20 mouse cellular contexts compared by ENCODE assay signal in genomic region chr1:165687861-165688260, GRCm38 (mm10). TPM values are rescaled to one million over a fixed set of nuclear protein-coding genes. Genes with fewer than 3 reads are reported as not detected.
DNase-seq lines count a peak whose midpoint lies in the region; ATAC-seq and TF ChIP-seq lines count a peak whose summit lies in the region.
"Had no signal": no experiment of that assay in that cellular context is flagged by ENCODE, and none has a peak within 500 bp of the region (broad histone marks: within the 10 kb centered on the region; RNA-seq: fewer than 3 reads in every experiment).

No protein-coding gene starts in this region.

- no peak overlapping the region for H3K4me3 ChIP-seq in heart, embryonic 11.5 days (ENCODE audit: low read depth, low read length)
- H3K4me3 ChIP-seq in lung, postnatal 0 days (ENCODE audit: low read depth, low read length), result no peak overlapping the region
- no peak overlapping the region for H3K4me3 ChIP-seq in forebrain, embryonic 11.5 days (ENCODE audit: low read depth, low read length)
- H3K4me3 ChIP-seq: embryonic facial prominence, embryonic 13.5 days; forebrain, embryonic 13.5 days; hindbrain, embryonic 10.5 days; intestine, embryonic 15.5 days had no signal

- 68% methylated on average over 2 of the region's 2 CpGs for WGBS in heart, embryonic 11.5 days (ENCODE audit: insufficient replicate concordance)
- WGBS in lung, postnatal 0 days, result 82% methylated on average over 2 of the region's 2 CpGs
- WGBS in forebrain, embryonic 11.5 days, result 82% methylated on average over 2 of the region's 2 CpGs

- TF ChIP-seq CTCF in lung, postnatal 0 days (IDR thresholded peaks at IDR 0.05), result no peak

- no peaks in the 10 kb centered on the region for H3K9me3 ChIP-seq in heart, embryonic 11.5 days (replicated peaks; ENCODE audit: control insufficient read depth, low read length)
- no peaks in the 10 kb centered on the region for H3K9me3 ChIP-seq in lung, postnatal 0 days (ENCODE audit: low read length)
- no peaks in the 10 kb centered on the region for H3K9me3 ChIP-seq in forebrain, embryonic 11.5 days (ENCODE audit: control insufficient read depth, low read length)
- H3K9me3 ChIP-seq: embryonic facial prominence, embryonic 13.5 days; forebrain, embryonic 13.5 days; hindbrain, embryonic 10.5 days; intestine, embryonic 15.5 days had no signal

- no peak overlapping the region for H3K9ac ChIP-seq in heart, embryonic 11.5 days (ENCODE audit: low read depth, low read length)
- H3K9ac ChIP-seq in lung, postnatal 0 days (replicated peaks; ENCODE audit: low read depth), result no peak overlapping the region
- no peak overlapping the region for H3K9ac ChIP-seq in forebrain, embryonic 11.5 days (ENCODE audit: low read length)
- H3K9ac ChIP-seq: embryonic facial prominence, embryonic 13.5 days; forebrain, embryonic 13.5 days; forebrain, postnatal 0 days; hindbrain, embryonic 14.5 days; intestine, embryonic 15.5 days had no signal

- H3K36me3 ChIP-seq in heart, embryonic 11.5 days (ENCODE audit: control insufficient read depth, insufficient read depth, low read length), result no peaks in the 10 kb centered on the region; the same call in 1 of the 2 replicates
- no peaks in the 10 kb centered on the region for H3K36me3 ChIP-seq in lung, postnatal 0 days (ENCODE audit: insufficient read depth, low read length)
- no peaks in the 10 kb centered on the region for H3K36me3 ChIP-seq in forebrain, embryonic 11.5 days (ENCODE audit: control insufficient read depth, insufficient read depth, low read length)
- H3K36me3 ChIP-seq: embryonic facial prominence, embryonic 13.5 days; hindbrain, embryonic 10.5 days; intestine, embryonic 15.5 days had no signal

- ATAC-seq in heart, embryonic 11.5 days (replicated peaks; ENCODE audit: insufficient number of reproducible peaks, low FRiP score, low TSS enrichment), result no peak
- ATAC-seq in lung, postnatal 0 days, result no peak
- no peak for ATAC-seq in forebrain, embryonic 11.5 days (replicated peaks; ENCODE audit: low FRiP score)
- ATAC-seq: forebrain, embryonic 13.5 days; intestine, embryonic 15.5 days had no signal

- H3K4me2 ChIP-seq in heart, embryonic 11.5 days, result no peak overlapping the region
- H3K4me2 ChIP-seq in lung, postnatal 0 days (replicated peaks; ENCODE audit: low read depth, low read length), result no peak overlapping the region
- H3K4me2 ChIP-seq in forebrain, embryonic 11.5 days (ENCODE audit: low read depth, low read length, severe bottlenecking), result no peak overlapping the region
- H3K4me2 ChIP-seq: embryonic facial prominence, embryonic 13.5 days; forebrain, embryonic 13.5 days; hindbrain, embryonic 14.5 days; intestine, embryonic 15.5 days had no signal

- intact Hi-C loops in heart, postnatal 25 days (cut with DNase I), result no loop called here
- intact Hi-C loops in heart, postnatal 10 days (cut with DNase I), result no loop called here

- no peaks in the 10 kb centered on the region for H3K27me3 ChIP-seq in heart, embryonic 11.5 days (ENCODE audit: control insufficient read depth, insufficient read depth, low read length)
- H3K27me3 ChIP-seq in lung, postnatal 0 days (replicated peaks; ENCODE audit: insufficient read depth, low read length), result no peaks in the 10 kb centered on the region
- no peaks in the 10 kb centered on the region for H3K27me3 ChIP-seq in forebrain, embryonic 11.5 days (ENCODE audit: control insufficient read depth, insufficient read depth, low read length)
- H3K27me3 ChIP-seq: embryonic facial prominence, embryonic 13.5 days; forebrain, embryonic 13.5 days; intestine, embryonic 15.5 days had no signal

- peaks cover 87% of the 10 kb centered on the region for H3K4me1 ChIP-seq in heart, embryonic 11.5 days (ENCODE audit: control insufficient read depth, insufficient read depth, low read length)
- H3K4me1 ChIP-seq in lung, postnatal 0 days (ENCODE audit: insufficient read depth, low read depth, low read length), result peaks cover 19% of the 10 kb centered on the region
- H3K4me1 ChIP-seq in forebrain, embryonic 11.5 days (replicated peaks; ENCODE audit: control insufficient read depth, insufficient read depth, low read length), result no peaks in the 10 kb centered on the region
- H3K4me1 ChIP-seq: forebrain, embryonic 13.5 days had no signal

- DNase-seq in heart, adult 11 months, result peak; percentile 94
- no peak for DNase-seq in heart, postnatal 25 days (ENCODE audit: low spot score)
- no peak for DNase-seq in heart, postnatal 10 days
- no peak for DNase-seq in lung, postnatal 0 days (ENCODE audit: low spot score)
- no peak for DNase-seq in lung, postnatal 14 days
- DNase-seq in forebrain, embryonic 11.5 days (ENCODE audit: low spot score), result no peak
- DNase-seq in spleen, postnatal 14 days (ENCODE audit: low spot score in 2 of 2), result no peak
- DNase-seq: adrenal gland, postnatal 10 days; cerebellum, adult 11-12 months; cerebellum, adult 9-10 months; cerebellum, postnatal 25 days; forebrain, postnatal 0 days; gastrocnemius, postnatal 10 days; kidney, adult 18-20 months had no signal

- no peak for TF ChIP-seq EP300 in lung, postnatal 0 days (IDR thresholded peaks at IDR 0.05)

- peak overlapping the region; percentile 65 for H3K27ac ChIP-seq in heart, embryonic 11.5 days (ENCODE audit: low read depth, low read length)
- peak overlapping the region; percentile 32; the same call in 1 of the 2 replicates for H3K27ac ChIP-seq in lung, postnatal 0 days (ENCODE audit: low read length)
- H3K27ac ChIP-seq in forebrain, embryonic 11.5 days (ENCODE audit: low read depth, low read length), result no peak overlapping the region
- H3K27ac ChIP-seq: embryonic facial prominence, embryonic 13.5 days; forebrain, embryonic 13.5 days; hindbrain, embryonic 10.5 days; hindbrain, embryonic 14.5 days; intestine, embryonic 15.5 days had no signal

RNA-seq across cellular contexts. Expression of gene Rcsd1, which starts 21.7 kb away (rescaled TPM):
- total RNA-seq in heart, postnatal 25 days (2021), result 10 to 100 TPM; 79.6 to 81.5 TPM
- 85.4 and 91.8 TPM in 2 replicates for polyA plus RNA-seq in heart, embryonic 11.5 days (2014; fragmentation: Nextera tagmentation; extraction: Ambion mirVana)
- 100 to 1,000 TPM; 112 to 114 TPM for total RNA-seq in heart, postnatal 10 days (2021)
- 49.6 and 54.4 TPM in 2 replicates for polyA plus RNA-seq in lung, postnatal 0 days (2015; fragmentation: Nextera tagmentation; extraction: Ambion mirVana)
- 6.4 and 7.2 TPM in 2 replicates for polyA plus RNA-seq in forebrain, embryonic 11.5 days (2014; fragmentation: Nextera tagmentation; extraction: Ambion mirVana)

RNA-seq across cellular contexts. Expression of gene Mpzl1, which starts 53.5 kb away (rescaled TPM):
- 10 to 100 TPM; 20.8 to 20.9 TPM for total RNA-seq in heart, postnatal 25 days (2021)
- 129 and 143 TPM in 2 replicates for polyA plus RNA-seq in heart, embryonic 11.5 days (2014; fragmentation: Nextera tagmentation; extraction: Ambion mirVana)
- total RNA-seq in heart, postnatal 10 days (2021), result 10 to 100 TPM; 49.4 to 57.7 TPM
- 136 and 149 TPM in 2 replicates for polyA plus RNA-seq in lung, postnatal 0 days (2015; fragmentation: Nextera tagmentation; extraction: Ambion mirVana)
- polyA plus RNA-seq in forebrain, embryonic 11.5 days (2014; fragmentation: Nextera tagmentation; extraction: Ambion mirVana), result 128 and 141 TPM in 2 replicates
